Mouse (Mus musculus): ENCODE data around the gene Mta2.

The Mta2 gene

GRCm38 (mm10) chr19:8928689-8929223 is 12.9 kb upstream of the Mta2 start:
- no peak for DNase-seq (ENCODE audit: low read depth in 1 of 2, low spot score in 2 of 2)

- peak; percentile 70 to 81 for DNase-seq (ENCODE audit: low read depth in 1 of 2, low spot score in 2 of 2)
These were observed 12.2 kb upstream of the Mta2 start, which contains the start of the genes Rom1 and Eml3 for GRCm38 (mm10) chr19:8929224-8930088. Gene Rom1, minus strand, starts transcription at chr19:8929356. Gene Eml3, plus strand, starts transcription at chr19:8929552.

GRCm38 (mm10) chr19:8930117-8930516 is 11.6 kb upstream of the Mta2 start:
- DNase-seq (ENCODE audit: low read depth in 1 of 2, low spot score in 2 of 2), result no peak

- no peak for DNase-seq (ENCODE audit: low read depth in 1 of 2, low spot score in 2 of 2)
These were observed 10.9 kb upstream of the Mta2 start for GRCm38 (mm10) chr19:8930771-8931170.

DNA sequence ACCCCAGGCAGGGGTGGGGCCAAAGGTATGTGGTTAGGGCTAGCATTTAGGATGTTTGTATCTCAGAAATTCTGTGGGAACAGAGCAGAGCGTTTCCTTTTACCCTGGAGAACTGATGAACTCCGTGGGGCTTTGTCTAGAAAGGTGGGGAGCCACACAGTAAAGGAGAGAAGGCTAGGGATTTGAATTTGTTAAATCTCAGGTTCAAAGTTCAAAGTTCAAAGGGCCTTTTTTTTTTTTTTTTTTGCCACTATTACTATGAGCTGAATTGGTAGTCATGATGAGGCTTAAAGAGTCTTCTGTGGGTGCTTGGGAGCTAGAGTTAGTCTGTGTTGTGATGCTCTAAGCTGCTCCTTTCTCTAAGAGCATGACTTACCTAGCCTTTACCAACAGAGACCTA is 4.9 kb upstream of the Mta2 start:
- no peak for DNase-seq (ENCODE audit: low read depth in 1 of 2, low spot score in 2 of 2)

DNA sequence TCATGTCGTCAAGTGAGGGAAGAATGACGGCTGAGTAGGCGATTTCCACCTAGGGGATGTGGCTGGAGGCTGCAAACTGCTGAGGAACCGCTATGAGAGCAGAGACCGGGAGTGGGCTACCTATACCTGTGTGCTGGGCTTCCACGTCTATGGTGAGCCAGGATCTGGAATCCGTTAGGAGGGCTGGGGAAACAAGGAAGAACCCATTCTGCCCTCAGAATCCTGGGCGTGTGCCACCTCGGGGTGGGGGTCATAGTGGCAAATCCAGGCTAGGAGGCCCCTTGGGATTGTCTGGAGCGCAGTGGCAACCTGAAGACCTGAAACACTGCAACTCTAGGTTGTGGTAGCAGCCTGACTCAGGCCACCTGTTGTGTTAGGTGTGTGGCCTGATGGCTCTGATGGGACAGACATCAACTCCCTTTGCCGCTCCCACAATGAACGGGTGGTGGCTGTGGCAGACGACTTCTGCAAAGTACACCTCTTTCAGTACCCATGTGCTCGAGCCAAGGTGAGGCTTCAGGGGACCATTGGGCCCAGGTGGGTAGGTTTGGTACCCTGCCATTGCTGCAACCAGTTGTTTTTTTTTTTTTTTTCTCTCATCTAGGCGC is 1.0 kb upstream of the Mta2 start:
- DNase-seq (ENCODE audit: low read depth in 1 of 2, low spot score in 2 of 2), result no peak

DNA sequence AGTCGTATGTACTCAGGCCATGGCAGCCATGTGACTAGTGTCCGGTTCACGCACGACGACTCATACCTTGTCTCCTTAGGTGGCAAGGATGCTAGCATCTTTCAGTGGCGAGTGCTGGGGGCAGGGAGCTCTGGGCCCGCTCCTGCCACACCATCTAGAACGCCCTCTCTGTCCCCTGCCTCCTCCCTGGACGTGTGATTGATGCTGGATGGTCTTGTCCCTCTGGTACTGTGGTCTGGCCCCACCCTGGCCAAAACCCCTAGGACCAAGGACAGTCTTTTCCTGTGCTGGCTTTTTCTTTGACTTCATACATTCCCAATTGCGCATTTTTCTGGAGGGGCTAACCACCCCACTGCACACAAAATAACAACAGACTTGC is 550 bp upstream of the Mta2 start:
- DNase-seq (ENCODE audit: low read depth in 1 of 2, low spot score in 2 of 2), result no peak

- no peak for DNase-seq (ENCODE audit: low read depth in 1 of 2, low spot score in 2 of 2)
These were observed 745 bp downstream of the Mta2 start for GRCm38 (mm10) chr19:8942276-8942964.

DNA sequence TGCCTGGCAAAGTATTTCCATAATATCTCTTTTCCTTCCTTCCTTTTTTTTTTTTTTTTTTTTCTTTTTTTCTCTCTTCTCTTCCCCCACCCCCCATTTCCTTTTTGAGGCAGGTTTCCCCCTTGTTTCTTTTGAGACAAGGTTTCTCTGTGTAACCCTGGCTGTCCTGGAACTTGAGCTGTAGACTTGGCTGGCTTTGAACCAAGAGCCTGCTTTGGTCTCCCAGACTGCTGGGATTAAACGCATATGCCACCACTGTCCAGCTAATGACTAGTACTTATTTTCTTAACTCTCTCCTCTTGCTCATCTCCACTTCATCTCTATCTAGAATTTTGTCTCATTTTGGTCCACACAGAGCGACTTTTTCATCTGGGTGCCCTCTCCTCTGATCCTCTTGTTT is 1.4 kb downstream of the Mta2 start:
- DNase-seq (ENCODE audit: low read depth in 1 of 2, low spot score in 2 of 2), result no peak

- no peak for DNase-seq (ENCODE audit: low read depth in 1 of 2, low spot score in 2 of 2)
These were observed 2.4 kb downstream of the Mta2 start for GRCm38 (mm10) chr19:8944062-8944461.

GRCm38 (mm10) chr19:8944750-8945149 is 3.1 kb downstream of the Mta2 start:
- no peak for DNase-seq (ENCODE audit: low read depth in 1 of 2, low spot score in 2 of 2)

DNA sequence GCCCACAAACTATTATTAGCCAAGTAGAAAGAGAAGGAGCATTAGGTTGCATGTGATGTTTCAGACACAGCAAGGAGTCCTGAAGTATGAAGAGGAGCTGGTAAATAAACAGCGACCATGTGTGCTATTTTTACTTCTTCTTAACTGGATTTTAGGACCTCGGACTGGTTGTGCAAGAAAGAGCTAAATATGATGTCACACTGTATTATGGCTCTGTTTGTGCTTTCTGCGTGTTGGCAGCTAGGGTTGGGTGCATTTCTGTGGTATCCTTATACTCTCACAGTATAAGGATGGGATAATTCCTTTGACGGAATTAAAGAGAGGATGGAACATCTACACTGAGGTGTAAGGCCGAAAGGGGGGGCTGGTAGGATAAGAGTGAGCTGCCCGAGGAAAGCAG is 3.6 kb downstream of the Mta2 start:
- DNase-seq (ENCODE audit: low read depth in 1 of 2, low spot score in 2 of 2), result no peak

DNA sequence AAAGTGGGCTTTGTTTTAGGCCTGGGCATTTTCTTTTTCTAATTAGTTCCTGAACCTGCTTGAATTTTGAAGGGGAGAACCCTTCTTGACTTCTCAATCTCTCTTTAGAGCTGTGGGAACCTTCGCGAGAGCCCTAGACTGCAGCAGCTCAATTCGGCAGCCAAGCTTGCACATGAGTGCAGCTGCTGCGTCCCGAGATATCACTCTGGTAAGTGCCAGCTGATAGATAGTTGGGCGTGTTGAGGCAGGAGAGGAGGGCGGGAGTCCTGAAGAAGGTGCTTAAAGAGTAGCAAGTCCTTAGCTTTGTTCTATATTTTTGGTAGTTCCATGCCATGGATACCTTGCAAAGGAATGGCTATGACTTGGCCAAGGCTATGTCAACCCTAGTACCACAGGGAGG is 5.3 kb downstream of the Mta2 start:
- DNase-seq (ENCODE audit: low read depth in 1 of 2, low spot score in 2 of 2), result no peak

GRCm38 (mm10) chr19:8950190-8950589 is 8.5 kb downstream of the Mta2 start:
- DNase-seq (ENCODE audit: low read depth in 1 of 2, low spot score in 2 of 2), result no peak

DNA sequence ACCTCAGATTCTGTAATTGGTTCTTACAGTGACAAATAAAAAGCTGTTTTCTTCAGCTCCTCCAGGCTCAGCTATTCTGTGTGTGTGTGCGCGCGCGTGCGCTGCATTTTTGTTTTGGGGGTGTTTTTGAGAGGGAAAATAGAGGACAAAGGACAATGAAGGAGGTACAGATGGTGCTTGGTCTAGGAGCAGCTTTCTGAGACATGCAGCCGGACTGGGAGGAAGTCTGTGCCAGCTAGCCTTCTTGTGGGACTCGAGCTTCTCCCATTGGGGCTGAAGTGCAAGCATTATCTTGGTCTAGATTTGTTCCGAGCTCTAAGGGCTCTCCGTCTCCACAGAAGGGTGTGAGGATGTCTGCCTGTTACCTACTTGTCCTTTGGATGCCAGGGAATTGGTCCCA is 10.6 kb downstream of the Mta2 start:
- no peak for DNase-seq (ENCODE audit: low read depth in 1 of 2, low spot score in 2 of 2)

DNA sequence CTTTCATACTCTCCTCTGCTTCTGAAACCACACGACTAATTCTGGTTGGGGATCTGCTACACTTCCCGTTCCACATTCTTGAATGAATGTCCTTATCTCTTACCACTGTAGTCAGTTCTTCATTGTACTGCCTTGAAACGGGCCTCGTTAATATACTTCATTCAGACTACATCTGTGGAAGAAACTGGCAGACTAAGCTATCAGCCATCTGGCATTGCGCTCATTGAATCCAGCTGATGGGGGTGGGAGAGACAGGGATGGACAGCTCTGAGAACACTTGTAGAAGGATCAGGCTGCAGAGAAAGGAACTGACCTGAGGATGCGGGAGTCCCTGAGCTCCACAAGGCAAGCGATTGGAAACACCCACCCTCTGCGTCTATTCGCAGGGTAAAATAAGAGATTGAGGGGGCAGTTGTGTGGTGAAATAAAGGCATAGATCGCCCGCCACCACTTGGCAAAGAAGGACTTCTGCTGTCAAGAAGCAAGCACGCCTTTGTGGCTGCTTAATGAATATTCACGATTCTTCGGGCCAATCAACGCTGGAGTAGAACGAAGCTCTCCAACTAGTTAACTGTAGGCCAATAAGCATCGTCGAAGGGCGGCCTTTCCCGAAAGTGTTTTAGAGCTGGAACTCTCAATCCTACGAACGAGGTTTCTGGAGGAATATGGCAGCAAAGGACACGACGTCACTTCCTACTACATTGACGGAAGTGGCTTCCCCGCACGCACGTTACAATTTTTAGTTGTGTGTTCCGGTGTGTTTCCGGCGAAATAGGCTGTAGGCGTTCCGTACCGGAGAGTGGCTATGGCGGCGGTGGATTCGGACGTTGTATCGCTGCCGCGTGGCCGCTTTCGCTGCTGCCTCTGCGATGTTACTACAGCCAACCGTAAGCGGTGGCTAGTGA is 11.7 kb downstream of the Mta2 start, which contains the start of gene Tut1:
Gene Tut1, plus strand, starts transcription at position 713 of the 905 bp plus-strand sequence.
- DNase-seq (ENCODE audit: low read depth in 1 of 2, low spot score in 2 of 2), result peak; percentile 73 to 88

- no peak for DNase-seq (ENCODE audit: low read depth in 1 of 2, low spot score in 2 of 2)
These were observed 12.5 kb downstream of the Mta2 start for GRCm38 (mm10) chr19:8954171-8954570.

- no peak for DNase-seq (ENCODE audit: low read depth in 1 of 2, low spot score in 2 of 2)
These were observed 20.6 kb downstream of the Mta2 start for GRCm38 (mm10) chr19:8962256-8962655.

DNA sequence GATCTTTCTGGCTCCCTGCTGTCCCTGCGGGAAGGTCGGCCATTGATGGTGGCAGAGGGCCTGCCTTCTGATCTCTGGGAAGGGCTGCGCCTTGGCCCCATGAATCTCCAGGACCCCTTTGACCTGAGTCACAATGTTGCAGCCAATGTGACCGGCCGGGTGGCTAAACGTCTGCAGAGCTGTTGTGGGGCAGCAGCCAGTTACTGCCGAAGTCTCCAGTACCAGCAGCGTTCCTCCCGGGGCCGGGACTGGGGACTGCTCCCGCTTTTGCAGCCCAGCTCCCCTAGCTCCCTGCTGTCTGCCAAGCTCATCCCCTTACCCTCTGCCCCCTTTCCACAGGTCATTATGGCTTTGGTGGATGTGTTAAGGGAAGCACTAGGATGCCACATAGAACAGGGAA is 23.4 kb downstream of the Mta2 start:
- DNase-seq (ENCODE audit: low read depth in 1 of 2, low spot score in 2 of 2), result no peak

DNA sequence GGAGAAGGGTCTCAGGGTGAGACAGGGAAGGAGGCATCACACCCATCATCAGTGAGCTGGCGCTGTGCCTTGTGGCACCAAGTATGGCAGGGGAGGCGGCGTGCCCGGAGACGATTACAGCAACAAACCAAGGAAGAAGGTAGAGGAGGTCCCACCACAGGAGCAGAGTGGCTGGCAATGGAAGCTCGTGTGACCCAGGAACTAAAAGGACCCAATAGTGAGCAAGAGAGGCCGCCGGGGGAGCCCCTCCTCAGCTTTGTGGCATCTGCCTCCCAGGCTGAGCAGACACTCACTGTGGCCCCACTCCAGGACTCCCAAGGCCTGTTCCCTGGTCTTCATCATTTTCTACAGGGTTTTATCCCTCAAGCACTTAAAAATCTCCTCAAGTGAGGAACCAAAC is 24.1 kb downstream of the Mta2 start:
- no peak for DNase-seq (ENCODE audit: low read depth in 1 of 2, low spot score in 2 of 2)

DNA sequence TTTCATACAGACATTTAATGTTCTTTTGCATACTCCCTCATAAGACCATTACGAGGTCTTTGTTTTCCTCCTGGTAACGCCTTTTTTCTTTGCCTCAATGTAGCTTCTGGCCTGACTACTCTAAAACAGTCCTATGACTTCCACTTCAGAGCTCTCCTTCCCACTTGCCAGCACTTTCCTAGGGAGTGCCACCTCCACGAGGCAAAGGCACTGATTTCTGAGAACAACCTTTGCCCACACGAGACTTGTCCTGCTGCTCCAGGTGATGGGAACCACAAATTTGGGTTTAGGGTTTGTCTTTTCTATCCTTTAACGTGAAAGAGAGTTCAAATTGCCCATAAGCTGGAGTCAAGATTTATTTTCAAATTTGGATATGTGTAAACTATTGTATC is 24.5 kb downstream of the Mta2 start:
- no peak for DNase-seq (ENCODE audit: low read depth in 1 of 2, low spot score in 2 of 2)

Measured in monocyte, adult 2 months (primary cell).